Mouse (Mus musculus) brain, embryonic 14.5 days (tissue): ENCODE measurements at regions not wholly inside any gene's neighbourhood (a gene's known extent, or its start where the extent isn't known, plus 50 kb on each side); places are given as distances from the start of the nearest gene placed in this dataset.
A peak's percentile ranks its signal among the peaks of the same experiment; 100 is the strongest.

Experiments
- DNase-seq: peaks from one replicate; pipeline ENCODE4 v3.0.0-alpha.2; 2011; ENCODE audit warnings: low read depth
- CTCF ChIP-seq: fragments of 200-500 bp; IDR thresholded peaks from 2 replicates; pipeline ENCODE4 v1.5.1; 2012; ENCODE audit warnings: inconsistent platforms, mild to moderate bottlenecking, moderate library complexity, borderline replicate concordance; ENCODE audit not compliant: insufficient read depth, insufficient read length; ENCODE audit errors: extremely low read depth
- POLR2A ChIP-seq: fragments of 200-500 bp; IDR thresholded peaks from 2 replicates; pipeline ENCODE4 v1.6.1; 2012; ENCODE audit warnings: mild to moderate bottlenecking, inconsistent platforms, borderline replicate concordance; ENCODE audit not compliant: poor library complexity, insufficient read depth, insufficient read length, severe bottlenecking; ENCODE audit errors: extremely low read depth

GRCm38 (mm10) chr3:23063180-23063965 lies 986.9 kb downstream of the Tbl1xr1 start:
- peak; percentile 75 for DNase-seq
- TF ChIP-seq POLR2A, result no peak
- peak; percentile 40; the same call in 1 of the 2 replicates for TF ChIP-seq CTCF

GRCm38 (mm10) chr3:23071486-23071885 lies 995.0 kb downstream of the Tbl1xr1 start:
- DNase-seq, result no peak
- TF ChIP-seq POLR2A (no peak), CTCF (no peak)
